Mouse (Mus musculus): ENCODE results near the gene Xlr3a. TPM values are rescaled to one million over a fixed set of nuclear protein-coding genes. Genes with fewer than 3 reads are reported as not detected.

Xlr3a gene
- total RNA-seq, 2 experiments from 2014 or later: 0.76 TPM; not detected in 1

Other genes starting within 250 kb of the Xlr3a start
- gene Cetn2, start 178.7 kb downstream of the Xlr3a start, total RNA-seq (2021): 10 to 100 TPM; 24.7 to 25.4 TPM
- 1 to 10 TPM; 3.9 to 4.2 TPM for gene Nsdhl, start 178.5 kb downstream of the Xlr3a start, total RNA-seq (2021)
- 1 to 10 TPM; 1.4 to 1.9 TPM for gene Zfp185, start 109.8 kb downstream of the Xlr3a start, total RNA-seq (2021)
- under 1 TPM in 1 of 2 experiments, not detected in 1; 0.10 TPM for gene Pnma5, start 60.0 kb downstream of the Xlr3a start, total RNA-seq (2021)
- not detected for gene Pnma3, start 32.3 kb downstream of the Xlr3a start, total RNA-seq (2021)
- not detected for gene Xlr4a, start 14.6 kb downstream of the Xlr3a start, total RNA-seq (2021)
- gene Gm14685, start 20.0 kb upstream of the Xlr3a start, total RNA-seq (2021): not detected
- not detected for gene Xlr5b, start 51.7 kb upstream of the Xlr3a start, total RNA-seq (2021)
- gene DXBay18, start 52.4 kb upstream of the Xlr3a start, total RNA-seq (2021): not detected
- gene Spin2d, start 79.9 kb upstream of the Xlr3a start, total RNA-seq (2021): not detected
- 1 to 10 TPM in 1 of 2 experiments, under 1 TPM in 1; 0.33 to 4.2 TPM for gene Xlr3b, start 95.1 kb upstream of the Xlr3a start, total RNA-seq (2021)
- gene Xlr4b, start 117.2 kb upstream of the Xlr3a start, total RNA-seq (2021): under 1 TPM in 1 of 2 experiments, not detected in 1; 0.26 TPM
- 1 to 10 TPM; 4.9 to 6.6 TPM for gene F8a, start 131.2 kb upstream of the Xlr3a start, total RNA-seq (2021)
- gene Xlr4c, start 146.0 kb upstream of the Xlr3a start, total RNA-seq (2021): under 1 TPM in 1 of 2 experiments, not detected in 1; 0.17 TPM
- not detected for gene Xlr3c, start 168.3 kb upstream of the Xlr3a start, total RNA-seq (2021)
- not detected for gene Xlr5a, start 195.9 kb upstream of the Xlr3a start, total RNA-seq (2021)
- gene Xlr5c, start 195.9 kb upstream of the Xlr3a start, total RNA-seq (2021): not detected
- gene Gm45015, start 239.7 kb upstream of the Xlr3a start, total RNA-seq (2021): not detected
- 1 to 10 TPM; 4.4 to 5.6 TPM for gene Zfp275, start 245.5 kb upstream of the Xlr3a start, total RNA-seq (2021)